Mouse (Mus musculus) stomach, embryonic 16.5 days (tissue): ENCODE results near the gene 1700020N01Rik. TPM values are rescaled to one million over a fixed set of nuclear protein-coding genes. Genes with fewer than 3 reads are reported as not detected.

ENCODE experiments used
- ATAC-seq: fragments of 200-750 bp; cut with Nextera tagmentation; 2 replicates; pipeline ENCODE4 v1.8.0; 2017; ENCODE audit warnings: moderate number of reproducible peaks, moderate TSS enrichment; ENCODE audit not compliant: insufficient read depth, low FRiP score
- H3K27ac ChIP-seq: fragments of 300-500 bp; sonication (generic); 2 replicates; pipeline ENCODE4 v1.5.1; 2014; ENCODE audit warnings: low read length
- H3K27me3 ChIP-seq: fragments of 300-500 bp; sonication (generic); 2 replicates; pipeline ENCODE4 v1.6.1; 2014; ENCODE audit warnings: low read length, control low read depth, mixed read lengths; ENCODE audit not compliant: control insufficient read depth, insufficient read depth
- H3K36me3 ChIP-seq: fragments of 300-500 bp; sonication (generic); 2 replicates; pipeline ENCODE4 v1.6.1; 2014; ENCODE audit warnings: low read length; ENCODE audit not compliant: control insufficient read depth, insufficient read depth
- H3K4me1 ChIP-seq: fragments of 300-500 bp; sonication (generic); 2 replicates; pipeline ENCODE4 v1.6.1; 2014; ENCODE audit warnings: low read length, control low read depth, mixed read lengths; ENCODE audit not compliant: control insufficient read depth, insufficient read depth
- H3K4me2 ChIP-seq: fragments of 300-500 bp; sonication (generic); 2 replicates; pipeline ENCODE4 v1.6.1; 2014; ENCODE audit warnings: low read depth, low read length, mixed read lengths
- H3K4me3 ChIP-seq: fragments of 300-500 bp; sonication (generic); replicated peaks from 2 replicates; pipeline ENCODE4 v1.5.1; 2014; ENCODE audit warnings: mild to moderate bottlenecking, low read length
- H3K9ac ChIP-seq: fragments of 300-500 bp; sonication (generic); 2 replicates; pipeline ENCODE4 v1.6.1; 2014; ENCODE audit warnings: low read length
- H3K9me3 ChIP-seq: fragments of 300-500 bp; sonication (generic); replicated peaks from 2 replicates; pipeline ENCODE4 v1.6.1; 2016; ENCODE audit warnings: low read length, control low read depth; ENCODE audit not compliant: control insufficient read depth
- WGBS: fragments of 180-500 bp; shearing (Covaris S2); extraction: QIAGEN DNeasy Blood & Tissue Kit; methylation state at CpG from one replicate; pipeline ENCODE4 v1.1.7; 2014; 5-methylcytosine and 5-hydroxymethylcytosine counted together
- polyA plus RNA-seq: library from polyadenylated mRNA; unstranded; fragments of >200 nt; fragmentation: Nextera tagmentation; extraction: Ambion mirVana; gene quantifications from 2 replicates; pipeline ENCODE4 v1.2.1, GENCODE M21; 2015

1700020N01Rik gene
- not detected in 2 replicates for polyA plus RNA-seq

DNA sequence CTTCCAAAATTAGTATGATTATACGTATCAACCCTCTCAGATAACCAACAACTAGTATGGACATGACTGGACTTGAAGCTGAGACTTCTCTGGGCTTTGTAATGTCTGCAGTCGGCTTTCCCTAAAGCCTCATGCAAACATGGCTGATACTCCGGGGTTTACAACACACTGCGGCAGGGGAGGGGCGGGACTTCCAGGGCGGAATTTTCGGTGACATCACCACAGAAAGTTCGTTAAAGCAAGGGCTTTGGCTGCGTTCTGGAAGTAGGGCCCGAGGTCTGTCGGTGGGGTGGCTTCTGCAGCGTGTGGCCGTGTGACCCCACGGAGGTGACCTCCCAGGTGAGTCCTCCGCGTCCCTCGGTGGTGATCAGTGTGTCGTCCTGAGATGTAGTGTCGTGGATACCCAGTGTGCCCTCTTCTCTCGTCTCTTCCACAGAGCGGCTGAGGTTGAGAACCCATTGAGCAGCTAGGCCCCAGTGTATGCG is at the start of gene 1700020N01Rik:
1700020N01Rik (plus strand) TSS at position 250 of the 485 bp plus-strand sequence.
- Histone ChIP-seq H3K9ac (no peak within 1 kb of the TSS), H3K4me3 (no peak within 1 kb of the TSS), H3K27ac (no peak within 1 kb of the TSS), H3K27me3 (no peaks in the 10 kb centered on the region), H3K9me3 (no peaks in the 10 kb centered on the region), H3K4me2 (no peak within 1 kb of the TSS), H3K4me1 (no peaks in the 10 kb centered on the region), H3K36me3 (no peaks in the 10 kb centered on the region)
- WGBS = 92% methylated on average over 22 of the region's 22 CpGs
- ATAC-seq = no peak

DNA sequence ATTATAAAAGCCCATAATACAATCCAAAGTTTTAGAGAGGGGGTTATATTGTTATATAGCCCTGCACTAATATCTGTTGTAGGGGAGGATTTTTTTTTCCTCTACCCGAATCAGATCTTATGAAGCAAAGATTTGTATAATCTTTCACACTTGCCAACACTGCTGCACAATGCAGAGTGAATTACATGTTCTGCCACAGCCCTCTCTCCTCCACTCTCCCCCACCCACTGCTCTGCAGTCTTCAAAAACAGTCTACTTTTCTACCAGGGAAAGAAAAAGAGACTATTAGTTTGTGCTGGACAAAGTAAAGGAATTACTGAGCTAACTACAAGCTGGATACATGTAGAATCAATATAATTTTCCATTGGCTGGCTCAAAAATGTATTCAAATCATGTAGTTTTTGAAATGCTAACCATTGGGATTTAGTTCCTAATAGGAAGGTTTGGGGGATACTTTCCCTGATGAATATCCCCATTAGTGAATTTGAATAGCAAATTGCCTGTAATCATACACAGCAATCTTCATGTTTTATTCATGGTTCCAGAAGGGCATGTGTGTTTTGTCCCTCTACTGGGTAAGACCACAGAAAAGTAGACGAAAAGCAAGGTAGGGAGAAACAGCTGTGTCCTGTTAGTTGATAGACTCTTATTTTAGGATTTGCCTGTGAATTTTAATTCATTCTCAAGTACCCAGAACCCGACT is 49.2 kb upstream of the 1700020N01Rik start:
- no peak overlapping the region for H3K4me2 ChIP-seq
- no peaks in the 10 kb centered on the region for H3K27me3 ChIP-seq
- 65% methylated on average over 3 of the region's 3 CpGs for WGBS
- ATAC-seq = no peak
- no peaks in the 10 kb centered on the region for H3K4me1 ChIP-seq
- no peaks in the 10 kb centered on the region for H3K9me3 ChIP-seq
- H3K4me3 ChIP-seq = no peak overlapping the region
- no peak overlapping the region for H3K27ac ChIP-seq
- no peak overlapping the region for H3K9ac ChIP-seq
- no peaks in the 10 kb centered on the region for H3K36me3 ChIP-seq

DNA sequence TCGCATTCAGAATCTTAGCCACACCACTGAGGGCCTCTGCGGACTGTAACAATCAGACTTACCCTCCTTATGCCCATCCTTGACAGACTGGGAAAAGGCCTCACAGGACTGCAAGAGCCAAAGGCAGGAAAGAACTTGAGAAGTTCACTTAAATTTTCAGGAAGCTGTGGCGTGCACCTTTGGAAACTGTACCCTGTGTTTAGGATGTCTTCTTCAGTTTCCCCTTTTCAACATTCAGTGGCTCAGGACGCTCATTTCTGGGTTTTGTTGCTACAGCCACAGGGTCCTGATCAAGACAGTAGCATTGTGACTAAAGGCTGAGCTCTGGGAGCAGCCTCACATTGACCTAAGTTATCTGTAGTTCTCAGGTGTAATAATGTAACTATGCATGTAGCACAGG is 48.2 kb upstream of the 1700020N01Rik start:
- H3K27ac ChIP-seq = no peak overlapping the region
- H3K36me3 ChIP-seq = no peaks in the 10 kb centered on the region
- H3K4me1 ChIP-seq = no peaks in the 10 kb centered on the region
- H3K9ac ChIP-seq = no peak overlapping the region
- no peak overlapping the region for H3K4me3 ChIP-seq
- no peaks in the 10 kb centered on the region for H3K27me3 ChIP-seq
- no peak overlapping the region for H3K4me2 ChIP-seq
- ATAC-seq = no peak
- H3K9me3 ChIP-seq = no peaks in the 10 kb centered on the region
- 83% methylated on average over 4 of the region's 4 CpGs for WGBS

DNA sequence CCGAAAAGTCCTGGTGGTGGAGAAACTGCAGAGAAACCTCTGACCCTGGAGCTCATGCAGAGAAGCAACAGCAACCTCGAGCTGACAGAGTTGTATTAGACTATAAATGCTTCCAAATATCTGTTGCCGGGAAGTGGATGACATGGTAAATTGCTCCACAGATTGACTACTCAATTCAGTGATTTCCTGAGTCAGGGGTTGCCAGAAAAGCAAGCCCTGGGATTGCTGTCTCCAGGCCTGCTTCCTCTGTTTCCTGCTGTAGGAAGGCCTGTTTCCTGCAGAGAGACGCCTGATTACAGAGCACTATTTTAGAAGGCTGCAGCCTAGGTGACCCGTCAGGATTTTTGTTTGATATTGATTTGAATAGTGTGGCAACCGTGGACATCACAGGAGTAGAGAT is 47.5 kb upstream of the 1700020N01Rik start:
- Histone ChIP-seq H3K36me3 (no peaks in the 10 kb centered on the region), H3K9ac (no peak overlapping the region), H3K27ac (no peak overlapping the region), H3K4me2 (no peak overlapping the region), H3K4me3 (no peak overlapping the region), H3K9me3 (no peaks in the 10 kb centered on the region), H3K27me3 (no peaks in the 10 kb centered on the region), H3K4me1 (no peaks in the 10 kb centered on the region)
- 45% methylated on average over 6 of the region's 6 CpGs for WGBS
- ATAC-seq = no peak

DNA sequence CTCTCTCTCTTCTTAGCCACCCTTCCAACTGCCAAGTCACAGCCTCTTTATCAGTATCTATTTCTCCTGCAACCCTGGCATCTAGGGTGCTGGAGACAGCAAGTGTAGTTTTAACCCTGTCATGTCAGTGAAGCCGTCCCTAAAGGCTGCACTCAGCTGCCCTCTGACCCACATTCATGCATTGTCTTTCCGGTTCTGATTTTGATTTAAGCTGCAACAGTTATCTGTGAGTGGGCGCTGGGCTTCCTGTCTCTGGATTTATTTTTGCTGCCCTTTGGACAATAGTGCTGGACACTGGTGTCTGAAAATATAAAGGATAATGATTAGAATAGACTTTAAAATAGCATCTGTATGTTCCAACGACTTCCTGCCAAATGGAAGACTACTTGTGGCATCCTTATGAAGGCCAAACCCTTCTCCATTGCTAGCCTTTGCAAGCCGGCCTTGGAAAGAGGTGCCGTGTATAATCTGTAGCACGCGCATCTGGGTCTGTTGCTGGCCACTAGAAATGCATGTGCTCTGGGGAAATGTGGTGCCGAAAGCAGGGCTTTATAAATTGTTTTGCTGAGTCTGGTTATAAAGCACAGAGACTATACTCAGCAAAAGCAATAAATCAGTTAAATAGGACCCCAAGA is 44.0 kb upstream of the 1700020N01Rik start:
- Histone ChIP-seq H3K4me1 (no peaks in the 10 kb centered on the region), H3K9ac (no peak overlapping the region), H3K27ac (no peak overlapping the region), H3K27me3 (no peaks in the 10 kb centered on the region), H3K4me2 (no peak overlapping the region), H3K4me3 (no peak overlapping the region), H3K9me3 (no peaks in the 10 kb centered on the region), H3K36me3 (no peaks in the 10 kb centered on the region)
- no peak for ATAC-seq
- WGBS = 69% methylated on average over 9 of the region's 9 CpGs

DNA sequence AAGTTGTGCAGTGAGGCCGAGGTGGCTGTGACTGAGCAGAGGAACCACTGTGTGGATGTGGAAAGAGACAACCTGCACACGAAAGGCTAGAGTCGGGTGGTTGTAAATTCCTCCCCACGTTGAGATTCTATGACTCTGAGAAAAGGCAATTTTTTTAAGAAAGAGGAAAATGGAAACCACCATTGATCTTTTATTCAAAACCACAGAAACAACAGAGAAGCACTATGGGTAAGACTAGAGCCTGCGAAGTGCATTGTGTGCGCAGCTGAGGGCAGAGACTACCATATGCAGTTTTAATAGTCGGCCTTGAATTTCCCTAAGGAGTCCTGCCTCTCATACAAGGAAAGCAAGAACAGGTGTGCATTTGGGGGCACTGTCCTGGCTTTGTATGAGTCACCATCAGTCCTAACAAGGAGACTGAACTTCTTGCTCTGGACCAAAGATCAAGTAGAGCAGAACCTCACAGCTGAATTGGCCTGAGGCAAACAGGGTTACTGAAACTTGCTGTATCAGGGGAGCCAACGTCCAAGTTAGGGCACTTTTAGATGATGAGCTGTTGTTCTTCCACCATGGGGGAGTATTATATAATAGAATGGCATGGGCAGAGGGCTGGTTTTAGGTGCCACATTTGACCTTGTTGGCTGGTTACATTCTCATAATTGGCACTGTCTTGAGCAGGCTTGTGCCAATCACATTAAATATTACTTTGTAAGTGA is 39.8 kb upstream of the 1700020N01Rik start:
- Histone ChIP-seq H3K4me3 (no peak overlapping the region), H3K4me2 (no peak overlapping the region), H3K27ac (no peak overlapping the region), H3K36me3 (no peaks in the 10 kb centered on the region), H3K27me3 (no peaks in the 10 kb centered on the region), H3K9me3 (no peaks in the 10 kb centered on the region), H3K4me1 (no peaks in the 10 kb centered on the region), H3K9ac (no peak overlapping the region)
- no peak for ATAC-seq
- 87% methylated on average over 8 of the region's 8 CpGs for WGBS

DNA sequence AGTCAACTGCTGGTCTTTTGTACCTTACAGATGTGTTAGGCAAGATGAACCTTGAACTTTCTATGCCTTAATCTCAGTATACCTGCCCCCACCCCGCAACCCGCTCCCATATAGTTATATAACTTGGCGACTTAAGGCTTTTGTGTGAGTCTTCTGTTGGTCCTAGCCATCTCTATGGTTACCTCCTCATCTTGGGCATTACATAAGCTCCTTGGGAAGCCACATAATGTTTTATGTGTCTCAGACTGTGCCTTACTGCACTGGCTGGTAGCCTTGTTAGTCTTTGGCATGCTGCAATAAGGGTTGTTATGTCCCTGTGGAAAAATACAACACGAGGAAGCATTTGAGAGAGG is 39.3 kb upstream of the 1700020N01Rik start:
- ATAC-seq = no peak
- 92% methylated on average over 4 of the region's 4 CpGs for WGBS

DNA sequence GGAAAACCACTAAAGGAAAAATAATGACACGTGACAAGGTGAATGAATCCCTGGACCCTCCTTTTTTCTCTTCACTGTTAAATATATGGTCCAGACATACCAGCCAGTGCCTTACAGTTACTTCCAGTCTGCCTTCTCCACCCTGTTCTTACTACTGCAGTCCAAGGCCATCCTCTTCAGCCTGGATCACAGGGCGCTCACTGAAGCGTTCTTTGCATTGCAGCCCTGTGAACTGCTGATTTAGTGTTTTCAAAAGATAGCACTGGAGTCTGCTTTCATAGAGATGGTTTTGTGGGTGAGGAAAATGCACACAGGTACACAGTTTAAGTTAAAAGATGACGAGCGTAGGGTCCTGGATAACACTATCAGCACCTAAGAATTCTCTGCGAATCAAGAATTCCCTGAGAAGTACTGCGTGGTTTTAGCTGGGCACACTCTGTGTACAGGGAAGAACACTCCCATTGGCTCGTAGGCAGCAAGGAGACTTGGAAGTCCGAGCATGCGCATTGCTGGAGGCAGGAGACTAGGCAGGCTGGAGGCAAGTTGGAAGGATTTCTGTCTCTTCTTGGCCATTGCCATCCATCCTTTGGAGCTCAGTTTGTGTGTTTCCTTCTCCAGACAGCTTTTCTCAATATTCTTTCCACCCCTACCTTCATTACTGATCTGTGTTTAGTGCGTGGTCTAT is 37.9 kb upstream of the 1700020N01Rik start:
- no peak for ATAC-seq
- H3K36me3 ChIP-seq = no peaks in the 10 kb centered on the region
- H3K27me3 ChIP-seq = no peaks in the 10 kb centered on the region
- no peak overlapping the region for H3K27ac ChIP-seq
- no peak overlapping the region for H3K4me3 ChIP-seq
- 83% methylated on average over 11 of the region's 11 CpGs for WGBS
- H3K4me2 ChIP-seq = no peak overlapping the region
- H3K4me1 ChIP-seq = no peaks in the 10 kb centered on the region
- H3K9me3 ChIP-seq = no peaks in the 10 kb centered on the region
- H3K9ac ChIP-seq = no peak overlapping the region

More for the DNA sequence above, 39.3 kb upstream of the 1700020N01Rik start:
- Histone ChIP-seq H3K9me3 (no peaks in the 10 kb centered on the region), H3K36me3 (no peaks in the 10 kb centered on the region), H3K4me3 (no peak overlapping the region), H3K4me1 (no peaks in the 10 kb centered on the region), H3K4me2 (no peak overlapping the region), H3K27ac (no peak overlapping the region), H3K27me3 (no peaks in the 10 kb centered on the region), H3K9ac (no peak overlapping the region)

DNA sequence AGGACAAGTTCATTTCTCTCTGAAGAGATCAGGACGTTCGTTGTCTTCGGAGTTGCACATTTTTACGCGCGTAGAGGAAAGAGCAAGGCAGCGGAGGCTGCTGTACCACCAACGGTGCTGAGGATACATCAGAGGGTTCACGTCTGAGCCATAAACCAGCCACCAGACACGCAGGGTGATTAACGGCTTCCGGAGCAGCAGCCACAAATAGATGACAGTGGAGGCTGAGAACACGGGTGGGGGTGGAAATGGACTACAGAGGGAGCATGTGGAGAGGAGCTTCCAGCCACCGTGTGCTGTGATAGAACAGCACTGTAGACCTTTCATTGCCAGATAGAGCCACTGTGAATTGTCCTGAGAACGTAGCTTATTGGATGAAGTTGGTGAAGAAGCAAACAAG is 33.2 kb upstream of the 1700020N01Rik start:
- 65% methylated on average over 15 of the region's 15 CpGs for WGBS
- Histone ChIP-seq H3K9me3 (no peaks in the 10 kb centered on the region), H3K4me1 (no peaks in the 10 kb centered on the region), H3K27ac (no peak overlapping the region), H3K9ac (no peak overlapping the region), H3K4me2 (no peak overlapping the region), H3K36me3 (no peaks in the 10 kb centered on the region), H3K4me3 (no peak overlapping the region), H3K27me3 (no peaks in the 10 kb centered on the region)
- ATAC-seq = no peak
